Mouse (Mus musculus): ENCODE results near the gene Ncor1. TPM values are rescaled to one million over a fixed set of nuclear protein-coding genes. Genes with fewer than 3 reads are reported as not detected.

Ncor1 gene
- polyA plus RNA-seq, 1 experiment from 2014 or later = 82.2 TPM

DNA sequence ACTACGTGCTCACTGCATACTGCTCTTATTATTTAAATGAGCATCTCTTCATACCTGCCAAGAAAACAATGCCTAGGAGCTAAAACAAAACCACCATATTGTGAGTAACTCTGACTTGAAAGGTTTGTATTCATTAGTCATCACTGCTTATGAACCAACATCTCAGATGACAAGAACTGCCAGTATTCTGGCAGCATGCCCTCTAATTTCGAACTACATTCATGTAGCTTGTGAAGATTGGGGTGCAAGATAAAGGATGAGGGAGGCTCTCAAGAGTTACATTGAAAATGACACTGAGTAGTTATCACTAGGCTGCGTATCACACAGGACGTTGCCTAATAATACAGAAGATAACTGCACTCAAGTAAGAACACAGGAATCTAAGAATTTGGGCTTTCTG is 126.1 kb downstream of the Ncor1 start:
- no peaks in the 10 kb centered on the region for H3K4me1 ChIP-seq (replicated peaks; ENCODE audit: control insufficient read depth, insufficient read depth)
- TF ChIP-seq CTCF (IDR thresholded peaks at IDR 0.05; ENCODE audit: low read depth) (no peak), EP300 (optimal IDR thresholded peaks at IDR 0.05) (no peak)

GRCm38 (mm10) chr11:62331141-62331540 is 127.2 kb downstream of the Ncor1 start:
- Histone ChIP-seq H3K4me1 (replicated peaks; ENCODE audit: control insufficient read depth, insufficient read depth) (no peaks in the 10 kb centered on the region), H3K9me3 (ENCODE audit: control insufficient read depth, low read length) (no peaks in the 10 kb centered on the region), H3K27ac (replicated peaks) (no peak overlapping the region), H3K27me3 (ENCODE audit: control insufficient read depth, insufficient read depth, low read length) (no peaks in the 10 kb centered on the region), H3K9ac (ENCODE audit: low read length) (no peak overlapping the region), H3K4me3 (ENCODE audit: low read depth, low read length) (no peak overlapping the region), H3K4me2 (replicated peaks; ENCODE audit: low read depth) (no peak overlapping the region), H3K36me3 (ENCODE audit: control insufficient read depth, insufficient read depth, low read length) (peaks cover 40% of the 10 kb centered on the region)
- DNase-seq (ENCODE audit: low spot score) (no peak), ATAC-seq (ENCODE audit: low FRiP score, low TSS enrichment) (no peak)
- WGBS = 86% methylated on average over 5 of the region's 5 CpGs
- no peak for TF ChIP-seq EP300 (optimal IDR thresholded peaks at IDR 0.05)
- no peak for TF ChIP-seq CTCF (IDR thresholded peaks at IDR 0.05; ENCODE audit: low read depth)

More for the DNA sequence above, 126.1 kb downstream of the Ncor1 start:
- Histone ChIP-seq H3K9me3 (ENCODE audit: control insufficient read depth, low read length) (no peaks in the 10 kb centered on the region), H3K27me3 (ENCODE audit: control insufficient read depth, insufficient read depth, low read length) (no peaks in the 10 kb centered on the region), H3K4me3 (ENCODE audit: low read depth, low read length) (no peak overlapping the region), H3K9ac (ENCODE audit: low read length) (no peak overlapping the region), H3K4me2 (replicated peaks; ENCODE audit: low read depth) (no peak overlapping the region), H3K36me3 (ENCODE audit: control insufficient read depth, insufficient read depth, low read length) (peaks cover 34% of the 10 kb centered on the region), H3K27ac (replicated peaks) (no peak overlapping the region)
- no peak for ATAC-seq (ENCODE audit: low FRiP score, low TSS enrichment)
- 83% methylated on average over 4 of the region's 4 CpGs for WGBS
- DNase-seq (ENCODE audit: low spot score) = no peak

- Histone ChIP-seq H3K9ac (ENCODE audit: low read length) (no peak overlapping the region), H3K4me2 (replicated peaks; ENCODE audit: low read depth) (no peak overlapping the region), H3K4me3 (ENCODE audit: low read depth, low read length) (no peak overlapping the region), H3K27ac (replicated peaks) (no peak overlapping the region), H3K4me1 (replicated peaks; ENCODE audit: control insufficient read depth, insufficient read depth) (no peaks in the 10 kb centered on the region), H3K9me3 (ENCODE audit: control insufficient read depth, low read length) (no peaks in the 10 kb centered on the region), H3K36me3 (ENCODE audit: control insufficient read depth, insufficient read depth, low read length) (peaks cover 26% of the 10 kb centered on the region), H3K27me3 (ENCODE audit: control insufficient read depth, insufficient read depth, low read length) (no peaks in the 10 kb centered on the region)
- TF ChIP-seq EP300 (optimal IDR thresholded peaks at IDR 0.05) = no peak
- no peak for TF ChIP-seq CTCF (IDR thresholded peaks at IDR 0.05; ENCODE audit: low read depth)
- WGBS = 69% methylated on average over 3 of the region's 3 CpGs
- no peak for ATAC-seq (ENCODE audit: low FRiP score, low TSS enrichment)
- DNase-seq (ENCODE audit: low spot score) = no peak
Observed at GRCm38 (mm10) chr11:62323659-62324058, 134.7 kb downstream of the Ncor1 start.

DNA sequence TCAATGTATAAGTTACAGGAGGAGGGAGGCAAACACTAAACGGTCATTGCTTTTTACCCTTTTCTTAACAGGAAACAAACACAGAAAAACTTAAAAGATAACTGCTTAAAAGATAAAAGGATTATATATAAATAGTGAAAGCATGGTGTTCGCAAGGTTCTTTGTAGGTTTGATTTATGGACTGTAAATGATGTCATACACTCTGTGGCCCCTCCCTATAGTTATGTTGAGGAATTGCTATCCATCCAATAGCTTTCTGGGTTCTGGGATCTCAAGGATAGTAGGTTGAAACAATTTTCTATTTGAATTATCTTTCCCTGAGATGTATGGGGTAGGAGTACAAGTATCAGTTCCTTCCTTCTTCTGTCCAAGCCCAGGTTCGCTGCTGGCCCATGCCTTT is 138.2 kb downstream of the Ncor1 start:
- WGBS = 58% methylated on average over 3 of the region's 3 CpGs
- H3K36me3 ChIP-seq (ENCODE audit: control insufficient read depth, insufficient read depth, low read length) = peaks cover 23% of the 10 kb centered on the region

GRCm38 (mm10) chr11:62317746-62318145 is 140.6 kb downstream of the Ncor1 start:
- DNase-seq (ENCODE audit: low spot score) = no peak
- Histone ChIP-seq H3K9ac (ENCODE audit: low read length) (no peak overlapping the region), H3K27ac (replicated peaks) (no peak overlapping the region), H3K4me2 (replicated peaks; ENCODE audit: low read depth) (no peak overlapping the region), H3K4me1 (replicated peaks; ENCODE audit: control insufficient read depth, insufficient read depth) (no peaks in the 10 kb centered on the region), H3K4me3 (ENCODE audit: low read depth, low read length) (no peak overlapping the region), H3K9me3 (ENCODE audit: control insufficient read depth, low read length) (no peaks in the 10 kb centered on the region), H3K27me3 (ENCODE audit: control insufficient read depth, insufficient read depth, low read length) (no peaks in the 10 kb centered on the region), H3K36me3 (ENCODE audit: control insufficient read depth, insufficient read depth, low read length) (peaks cover 24% of the 10 kb centered on the region)
- 87% methylated on average over 11 of the region's 11 CpGs for WGBS
- TF ChIP-seq EP300 (optimal IDR thresholded peaks at IDR 0.05) (no peak), CTCF (IDR thresholded peaks at IDR 0.05; ENCODE audit: low read depth) (no peak)
- ATAC-seq (ENCODE audit: low FRiP score, low TSS enrichment) = no peak

More for the DNA sequence above, 138.2 kb downstream of the Ncor1 start:
- no peak for ATAC-seq (ENCODE audit: low FRiP score, low TSS enrichment)
- H3K4me3 ChIP-seq (ENCODE audit: low read depth, low read length) = no peak overlapping the region
- H3K27me3 ChIP-seq (ENCODE audit: control insufficient read depth, insufficient read depth, low read length) = no peaks in the 10 kb centered on the region
- no peak overlapping the region for H3K9ac ChIP-seq (ENCODE audit: low read length)
- H3K9me3 ChIP-seq (ENCODE audit: control insufficient read depth, low read length) = no peaks in the 10 kb centered on the region
- DNase-seq (ENCODE audit: low spot score) = no peak
- TF ChIP-seq CTCF (IDR thresholded peaks at IDR 0.05; ENCODE audit: low read depth) (no peak), EP300 (optimal IDR thresholded peaks at IDR 0.05) (no peak)
- no peak overlapping the region for H3K4me2 ChIP-seq (replicated peaks; ENCODE audit: low read depth)
- no peak overlapping the region for H3K27ac ChIP-seq (replicated peaks)
- H3K4me1 ChIP-seq (replicated peaks; ENCODE audit: control insufficient read depth, insufficient read depth) = no peaks in the 10 kb centered on the region

DNA sequence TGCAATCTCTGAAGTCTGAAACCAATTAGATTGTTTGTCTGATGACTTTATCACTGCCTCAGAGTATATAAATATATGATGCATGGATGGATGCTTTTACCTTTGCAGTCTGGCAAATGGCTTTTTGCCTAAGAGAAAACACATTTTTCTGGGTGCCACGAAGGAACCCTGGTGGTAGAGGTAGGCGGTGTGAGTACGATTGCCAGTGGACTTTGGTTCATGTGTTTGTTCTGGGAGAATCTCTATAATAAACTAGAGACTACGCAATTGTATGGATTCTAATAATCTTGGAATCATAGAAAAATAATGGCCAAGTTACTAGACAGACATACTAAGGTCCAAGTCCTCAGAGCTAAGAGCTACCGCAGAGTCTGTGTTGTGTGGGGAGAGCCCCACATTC is 143.4 kb downstream of the Ncor1 start:
- ATAC-seq (ENCODE audit: low FRiP score, low TSS enrichment) = no peak
- WGBS = 93% methylated on average over 5 of the region's 5 CpGs

More for the DNA sequence above, 143.4 kb downstream of the Ncor1 start:
- Histone ChIP-seq H3K36me3 (ENCODE audit: control insufficient read depth, insufficient read depth, low read length) (peaks cover 16% of the 10 kb centered on the region), H3K27me3 (ENCODE audit: control insufficient read depth, insufficient read depth, low read length) (no peaks in the 10 kb centered on the region), H3K4me1 (replicated peaks; ENCODE audit: control insufficient read depth, insufficient read depth) (no peaks in the 10 kb centered on the region), H3K9ac (ENCODE audit: low read length) (no peak overlapping the region), H3K4me2 (replicated peaks; ENCODE audit: low read depth) (no peak overlapping the region), H3K4me3 (ENCODE audit: low read depth, low read length) (no peak overlapping the region), H3K27ac (replicated peaks) (no peak overlapping the region), H3K9me3 (ENCODE audit: control insufficient read depth, low read length) (no peaks in the 10 kb centered on the region)
- TF ChIP-seq CTCF (IDR thresholded peaks at IDR 0.05; ENCODE audit: low read depth) = no peak
- no peak for TF ChIP-seq EP300 (optimal IDR thresholded peaks at IDR 0.05)
- no peak for DNase-seq (ENCODE audit: low spot score)
